Mouse (Mus musculus) skeletal muscle tissue, adult 2 months (tissue): ENCODE results near the gene Cdh22.

Experiments used
- DNase-seq: peaks from one replicate; pipeline ENCODE4 v3.0.0-alpha.2; 2012; ENCODE audit warnings: low read depth, low spot score

Cdh22 gene

GRCm38 (mm10) chr2:165250903-165251302, 16.2 kb upstream of the Cdh22 start:
- no peak for DNase-seq

- no peak for DNase-seq
These were observed 14.3 kb upstream of the Cdh22 start for GRCm38 (mm10) chr2:165248967-165249366.

GRCm38 (mm10) chr2:165246349-165246748, 11.7 kb upstream of the Cdh22 start:
- no peak for DNase-seq

- DNase-seq, result no peak
These were observed 8.6 kb upstream of the Cdh22 start for GRCm38 (mm10) chr2:165243122-165243720.

GRCm38 (mm10) chr2:165242575-165242974, 7.9 kb upstream of the Cdh22 start:
- DNase-seq, result no peak

GRCm38 (mm10) chr2:165241786-165242185, 7.1 kb upstream of the Cdh22 start:
- no peak for DNase-seq

- no peak for DNase-seq
These were observed 5.7 kb upstream of the Cdh22 start for GRCm38 (mm10) chr2:165240371-165240770.

- DNase-seq, result no peak
These were observed 5.0 kb upstream of the Cdh22 start for GRCm38 (mm10) chr2:165239533-165240144.

GRCm38 (mm10) chr2:165238416-165239145, 3.9 kb upstream of the Cdh22 start:
- no peak for DNase-seq

GRCm38 (mm10) chr2:165234291-165234612, 401 bp downstream of the Cdh22 start:
- no peak for DNase-seq

- no peak for DNase-seq
These were observed 962 bp downstream of the Cdh22 start for GRCm38 (mm10) chr2:165233491-165234290.

- no peak for DNase-seq
These were observed 5.6 kb downstream of the Cdh22 start for GRCm38 (mm10) chr2:165229050-165229449.

GRCm38 (mm10) chr2:165223837-165224236, 10.8 kb downstream of the Cdh22 start:
- no peak for DNase-seq

GRCm38 (mm10) chr2:165221952-165222351, 12.7 kb downstream of the Cdh22 start:
- no peak for DNase-seq

GRCm38 (mm10) chr2:165220347-165220945, 14.2 kb downstream of the Cdh22 start:
- no peak for DNase-seq

GRCm38 (mm10) chr2:165218954-165219353, 15.7 kb downstream of the Cdh22 start:
- DNase-seq, result no peak

- DNase-seq, result no peak
These were observed 17.1 kb downstream of the Cdh22 start for GRCm38 (mm10) chr2:165217361-165218149.

- DNase-seq, result no peak
These were observed 19.3 kb downstream of the Cdh22 start for GRCm38 (mm10) chr2:165215103-165215951.

- no peak for DNase-seq
These were observed 23.1 kb downstream of the Cdh22 start for GRCm38 (mm10) chr2:165211426-165212079.

- DNase-seq, result no peak
These were observed 23.7 kb downstream of the Cdh22 start for GRCm38 (mm10) chr2:165210948-165211347.
